Mouse (Mus musculus) erythroblast, adult 5-6 weeks (primary cell): Measurements from ENCODE around the gene Lta. TPM values are rescaled to one million over a fixed set of nuclear protein-coding genes. Genes with fewer than 3 reads are reported as not detected.
"Not testable (repeated sequence)": the region's sequence is repeated elsewhere in the genome, so short reads cannot be mapped to it uniquely, and the experiment has no call there.

ENCODE experiments used
- ATAC-seq: replicated peaks from 2 replicates; pipeline ENCODE4 v1.8.0; 2016; ENCODE audit warnings: moderate number of reproducible peaks, mild to moderate bottlenecking, moderate TSS enrichment, inconsistent platforms; ENCODE audit not compliant: poor library complexity, low FRiP score, severe bottlenecking
- total RNA-seq, 2 experiments: library from RNA; stranded (forward) in 1 of 2; stranded (reverse) in 1 of 2; fragments of 150-400 nt in 1 of 2; fragments of 200-764, 138-1000 nt in 1 of 2; gene quantifications; 2 replicates each; pipeline versions ENCODE4 v1.2.3 to v1.2.4; 2015 to 2017; ENCODE audit warnings: low replicate concordance in 2 of 2

Lta gene
- total RNA-seq, 2 experiments from 2014 or later = not detected

GRCm38 (mm10) chr17:35240384-35241304 lies 35.5 kb upstream of the Lta start:
- ATAC-seq = no peak

- no peak for ATAC-seq
Observed at GRCm38 (mm10) chr17:35239700-35240099, 34.5 kb upstream of the Lta start.

- ATAC-seq = no peak
Observed at GRCm38 (mm10) chr17:35237504-35237903, 32.4 kb upstream of the Lta start.

GRCm38 (mm10) chr17:35236996-35237395 lies 31.8 kb upstream of the Lta start:
- no peak for ATAC-seq

GRCm38 (mm10) chr17:35236390-35236746 lies 31.2 kb upstream of the Lta start:
- ATAC-seq = peak; percentile 82

GRCm38 (mm10) chr17:35235614-35236389 lies 30.7 kb upstream of the Lta start, which contains the start of gene Nfkbil1:
Nfkbil1 (minus strand) TSS chr17:35235792.
- ATAC-seq = peak; percentile 66

- no peak for ATAC-seq
Observed at GRCm38 (mm10) chr17:35234903-35235302, 29.8 kb upstream of the Lta start.

GRCm38 (mm10) chr17:35234090-35234489 lies 28.9 kb upstream of the Lta start:
- not testable (repeated sequence) for ATAC-seq

- no peak for ATAC-seq
Observed at GRCm38 (mm10) chr17:35233114-35233980, 28.2 kb upstream of the Lta start, which contains the start of gene Atp6v1g2. Atp6v1g2 (plus strand) TSS chr17:35233660.

GRCm38 (mm10) chr17:35232659-35233058 lies 27.5 kb upstream of the Lta start:
- no peak for ATAC-seq

GRCm38 (mm10) chr17:35232043-35232442 lies 26.9 kb upstream of the Lta start:
- ATAC-seq = peak; percentile 64

- no peak for ATAC-seq
Observed at GRCm38 (mm10) chr17:35231022-35231421, 25.9 kb upstream of the Lta start.

GRCm38 (mm10) chr17:35226561-35227046 lies 21.5 kb upstream of the Lta start:
- ATAC-seq = no peak

- ATAC-seq = no peak
Observed at GRCm38 (mm10) chr17:35225456-35225855, 20.3 kb upstream of the Lta start.

GRCm38 (mm10) chr17:35224641-35225040 lies 19.5 kb upstream of the Lta start:
- no peak for ATAC-seq

GRCm38 (mm10) chr17:35222299-35222698 lies 17.1 kb upstream of the Lta start:
- ATAC-seq = no peak

- no peak for ATAC-seq
Observed at GRCm38 (mm10) chr17:35220156-35220952, 15.2 kb upstream of the Lta start, which contains the start of gene Gm16181. Gm16181 (plus strand) TSS chr17:35220834.

- no peak for ATAC-seq
Observed at GRCm38 (mm10) chr17:35219601-35220041, 14.5 kb upstream of the Lta start.
